Mouse (Mus musculus): Measurements from ENCODE around the gene Acan. TPM values are rescaled to one million over a fixed set of nuclear protein-coding genes. Genes with fewer than 3 reads are reported as not detected.

The Acan gene
- polyA plus RNA-seq, 1 experiment from 2014 or later: 0.29 TPM

- H3K9me3 ChIP-seq (replicated peaks): no peaks in the 10 kb centered on the region
- WGBS: 46% methylated on average over 12 of the region's 12 CpGs
- peak overlapping the region; percentile 72 for H3K4me3 ChIP-seq
- peak; percentile 49 for DNase-seq (ENCODE audit: low spot score)
- H3K36me3 ChIP-seq: peaks cover 33% of the 10 kb centered on the region
- H3K27me3 ChIP-seq (ENCODE audit: low read depth, poor library complexity, severe bottlenecking): no peaks in the 10 kb centered on the region
- H3K4me1 ChIP-seq: peaks cover 32% of the 10 kb centered on the region
- H3K27ac ChIP-seq: peak overlapping the region; percentile 92
These were observed 93.9 kb downstream of the Acan start for GRCm38 (mm10) chr7:79147011-79147837.

GRCm38 (mm10) chr7:79147931-79148653 is 94.8 kb downstream of the Acan start:
- 2% methylated on average over 20 of the region's 20 CpGs for WGBS
- Histone ChIP-seq H3K27me3 (ENCODE audit: low read depth, poor library complexity, severe bottlenecking) (no peaks in the 10 kb centered on the region), H3K36me3 (peaks cover 24% of the 10 kb centered on the region), H3K4me3 (peak overlapping the region; percentile 72), H3K9me3 (replicated peaks) (no peaks in the 10 kb centered on the region), H3K27ac (peak overlapping the region; percentile 92), H3K4me1 (peaks cover 32% of the 10 kb centered on the region)
- DNase-seq (ENCODE audit: low spot score): peak; percentile 50

GRCm38 (mm10) chr7:79148711-79149266 is 95.5 kb downstream of the Acan start, which contains the start of gene Mfge8:
Gene Mfge8 (minus strand): TSS chr7:79149060.
- no peaks in the 10 kb centered on the region for H3K9me3 ChIP-seq (replicated peaks)
- no peaks in the 10 kb centered on the region for H3K27me3 ChIP-seq (ENCODE audit: low read depth, poor library complexity, severe bottlenecking)
- DNase-seq (ENCODE audit: low spot score): peak; percentile 91
- under 1% methylated on average over 39 of the region's 39 CpGs for WGBS
- H3K4me1 ChIP-seq: peaks cover 32% of the 10 kb centered on the region
- peaks cover 17% of the 10 kb centered on the region for H3K36me3 ChIP-seq
- peak within 1 kb of the TSS; percentile 92 for H3K27ac ChIP-seq
- peak within 1 kb of the TSS; percentile 72 for H3K4me3 ChIP-seq

- Histone ChIP-seq H3K4me1 (peaks cover 32% of the 10 kb centered on the region), H3K27ac (0 out of 2 replicates have a peak overlapping the region, but pooled peaks have one; percentile 92), H3K27me3 (ENCODE audit: low read depth, poor library complexity, severe bottlenecking) (no peaks in the 10 kb centered on the region), H3K4me3 (peak overlapping the region; percentile 72), H3K9me3 (replicated peaks) (no peaks in the 10 kb centered on the region), H3K36me3 (peaks cover 10% of the 10 kb centered on the region)
- WGBS: 76% methylated on average over 6 of the region's 6 CpGs
- DNase-seq (ENCODE audit: low spot score): no peak
These were observed 96.2 kb downstream of the Acan start for GRCm38 (mm10) chr7:79149522-79149921.

- no peaks in the 10 kb centered on the region for H3K27me3 ChIP-seq (ENCODE audit: low read depth, poor library complexity, severe bottlenecking)
- WGBS: 82% methylated on average over 1 of the region's 1 CpGs
- no peaks in the 10 kb centered on the region for H3K4me1 ChIP-seq
- H3K4me3 ChIP-seq: no peak overlapping the region
- no peaks in the 10 kb centered on the region; the same call in 1 of the 2 replicates for H3K9me3 ChIP-seq (replicated peaks)
- DNase-seq (ENCODE audit: low spot score): no peak
- H3K36me3 ChIP-seq: no peaks in the 10 kb centered on the region
- H3K27ac ChIP-seq: no peak overlapping the region
These were observed 106.1 kb downstream of the Acan start for GRCm38 (mm10) chr7:79159406-79159805.

Other genes starting within 250 kb of the Acan start
- 21.0 and 23.5 TPM in 2 replicates for gene Det1, start 206.2 kb upstream of the Acan start, polyA plus RNA-seq (2016; fragmentation: Nextera tagmentation; extraction: Ambion mirVana)
- gene Aen, start 157.6 kb upstream of the Acan start, polyA plus RNA-seq (2016; fragmentation: Nextera tagmentation; extraction: Ambion mirVana): 59.5 and 73.3 TPM in 2 replicates
- gene Isg20, start 140.1 kb upstream of the Acan start, polyA plus RNA-seq (2016; fragmentation: Nextera tagmentation; extraction: Ambion mirVana): 0.61 and 0.82 TPM in 2 replicates
- 1.9 and 2.3 TPM in 2 replicates for gene Hapln3, start 77.5 kb downstream of the Acan start, polyA plus RNA-seq (2016; fragmentation: Nextera tagmentation; extraction: Ambion mirVana)
- gene Mfge8, start 95.6 kb downstream of the Acan start, polyA plus RNA-seq (2016; fragmentation: Nextera tagmentation; extraction: Ambion mirVana): 161 and 176 TPM in 2 replicates
- gene Abhd2, start 219.7 kb downstream of the Acan start, polyA plus RNA-seq (2016; fragmentation: Nextera tagmentation; extraction: Ambion mirVana): 6.3 and 7.0 TPM in 2 replicates